Mouse (Mus musculus): ENCODE data around the gene Klk1b1. TPM values are rescaled to one million over a fixed set of nuclear protein-coding genes. Genes with fewer than 3 reads are reported as not detected.

The Klk1b1 gene
- polyA plus RNA-seq (2015; fragmentation: Nextera tagmentation; extraction: Ambion mirVana): not detected in 2 replicates

DNA sequence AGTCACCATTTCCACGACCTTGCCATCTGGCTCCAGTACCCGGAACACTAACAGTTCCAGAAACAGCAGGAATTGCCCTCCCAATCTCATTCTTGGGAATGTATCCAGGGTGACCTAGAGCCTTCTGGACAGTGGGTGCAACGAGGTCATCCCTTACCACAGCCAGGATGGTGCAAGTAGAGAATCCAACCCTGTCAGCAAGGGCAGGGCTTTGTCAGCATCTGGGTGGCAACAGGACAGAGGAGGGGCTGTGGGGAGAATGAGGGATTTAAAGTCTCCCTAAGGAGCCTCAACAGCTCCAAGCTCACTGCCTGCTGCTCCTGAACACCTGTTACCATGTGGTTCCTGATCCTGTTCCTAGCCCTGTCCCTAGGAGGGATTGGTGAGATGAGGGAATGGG, at the start of gene Klk1b1:
Klk1b1 (plus strand) TSS at position 301 of the 400 bp plus-strand sequence.
- ATAC-seq: no peak
- 58% methylated on average over 3 of the region's 3 CpGs for WGBS
- Histone ChIP-seq H3K9me3 (no peaks in the 10 kb centered on the region), H3K4me3 (replicated peaks) (no peak within 1 kb of the TSS), H3K4me2 (replicated peaks) (no peak within 1 kb of the TSS), H3K36me3 (no peaks in the 10 kb centered on the region), H3K4me1 (replicated peaks) (no peaks in the 10 kb centered on the region), H3K27ac (no peak within 1 kb of the TSS), H3K9ac (replicated peaks) (no peak within 1 kb of the TSS), H3K27me3 (no peaks in the 10 kb centered on the region)

DNA sequence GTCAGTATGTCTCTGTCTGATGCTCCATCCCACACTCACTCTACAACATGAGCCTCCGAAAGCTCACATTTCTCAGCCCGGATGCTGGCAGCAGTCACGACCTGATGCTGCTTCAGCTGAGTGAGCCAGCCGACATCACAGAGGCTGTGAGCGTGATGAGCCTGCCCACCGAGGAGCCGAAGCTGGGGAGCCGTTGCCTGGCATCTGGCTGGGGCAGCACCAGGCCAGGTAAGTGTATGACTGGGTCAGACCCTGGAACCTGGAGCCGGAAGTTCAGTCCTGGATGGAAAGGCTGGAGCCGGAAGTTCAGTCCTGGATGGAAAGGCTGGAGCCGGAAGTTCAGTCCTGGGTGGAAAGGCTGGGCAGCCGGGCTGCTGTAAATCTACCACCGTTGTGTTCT, 48.1 kb upstream of the Klk1b1 start:
- no peak overlapping the region for H3K4me3 ChIP-seq (replicated peaks)
- no peak overlapping the region for H3K4me2 ChIP-seq (replicated peaks)
- ATAC-seq: no peak
- H3K27me3 ChIP-seq: no peaks in the 10 kb centered on the region
- H3K9ac ChIP-seq (replicated peaks): no peak overlapping the region
- no peaks in the 10 kb centered on the region for H3K9me3 ChIP-seq
- 90% methylated on average over 13 of the region's 13 CpGs for WGBS
- H3K36me3 ChIP-seq: no peaks in the 10 kb centered on the region
- H3K27ac ChIP-seq: no peak overlapping the region
- no peaks in the 10 kb centered on the region for H3K4me1 ChIP-seq (replicated peaks)

DNA sequence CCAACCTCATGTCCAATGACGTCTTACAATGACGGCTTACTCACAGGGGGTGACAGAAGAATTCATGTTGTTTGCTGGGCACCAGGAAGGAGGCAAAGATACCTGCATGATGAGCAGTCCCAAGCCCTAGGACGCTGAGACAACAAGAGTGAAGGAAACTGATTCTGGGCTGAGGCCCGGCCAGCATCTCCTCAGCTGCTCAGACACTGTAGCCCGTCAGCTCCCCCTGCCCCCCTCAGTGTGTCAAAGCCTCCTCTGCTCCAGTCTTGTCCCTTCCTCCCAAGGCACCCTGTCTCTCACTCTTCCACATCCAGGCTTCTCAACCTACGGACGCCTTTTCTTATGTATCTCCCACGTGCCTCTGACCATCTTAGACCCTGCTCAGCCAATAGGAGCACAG, 47.7 kb upstream of the Klk1b1 start:
- Histone ChIP-seq H3K9me3 (no peaks in the 10 kb centered on the region), H3K4me1 (replicated peaks) (no peaks in the 10 kb centered on the region), H3K36me3 (no peaks in the 10 kb centered on the region), H3K27me3 (no peaks in the 10 kb centered on the region), H3K27ac (no peak overlapping the region), H3K9ac (replicated peaks) (no peak overlapping the region), H3K4me3 (replicated peaks) (no peak overlapping the region), H3K4me2 (replicated peaks) (no peak overlapping the region)
- no peak for ATAC-seq
- WGBS: 80% methylated on average over 8 of the region's 8 CpGs

DNA sequence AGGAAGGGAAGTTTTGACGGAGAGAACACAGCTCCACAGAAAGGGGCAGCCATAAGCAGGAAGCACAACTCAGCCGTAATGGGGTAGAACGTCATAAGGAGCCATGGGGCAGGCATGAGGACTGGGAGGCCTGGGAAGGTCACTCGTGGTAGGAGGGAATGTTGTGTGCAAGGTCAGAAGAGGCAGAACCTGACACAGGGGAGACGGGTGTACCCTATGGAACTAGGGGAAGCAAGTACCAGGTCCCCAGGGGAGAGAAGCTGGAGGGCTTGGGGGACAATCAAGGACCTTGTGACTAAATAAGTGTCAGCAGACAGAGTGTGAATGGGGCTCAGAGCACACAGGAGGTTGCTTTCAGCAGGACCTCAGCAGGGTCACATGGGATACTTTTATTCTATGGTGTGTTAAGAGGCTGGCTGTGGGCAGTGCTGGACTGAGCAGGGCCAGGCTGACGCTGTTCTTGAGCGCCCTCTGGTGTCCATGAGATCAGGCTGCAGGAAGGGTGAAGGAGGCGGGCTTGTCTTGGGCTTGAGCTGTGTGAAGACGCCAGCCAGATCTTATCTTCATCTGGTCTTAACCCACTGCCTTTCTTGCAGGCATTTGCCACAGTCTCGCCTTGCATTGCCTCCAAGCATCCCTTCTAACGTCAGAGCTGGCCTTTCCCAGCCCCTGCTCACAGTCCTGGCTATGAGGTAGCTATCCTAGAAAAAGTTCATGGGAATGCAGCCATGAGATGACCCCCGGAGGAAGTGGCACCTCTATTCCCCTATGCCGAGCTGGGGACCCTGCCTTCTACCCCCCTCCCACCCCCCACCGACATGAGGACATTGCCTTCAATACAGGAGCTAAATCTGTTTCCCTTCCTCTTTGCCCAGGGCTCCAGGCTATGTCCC, 46.7 kb upstream of the Klk1b1 start:
- WGBS: 32% methylated on average over 14 of the region's 14 CpGs
- Histone ChIP-seq H3K9me3 (no peaks in the 10 kb centered on the region), H3K9ac (replicated peaks) (no peak overlapping the region), H3K27me3 (no peaks in the 10 kb centered on the region), H3K36me3 (no peaks in the 10 kb centered on the region), H3K4me3 (replicated peaks) (no peak overlapping the region), H3K4me2 (replicated peaks) (no peak overlapping the region), H3K27ac (no peak overlapping the region), H3K4me1 (replicated peaks) (no peaks in the 10 kb centered on the region)
- peak; percentile 93 for ATAC-seq

DNA sequence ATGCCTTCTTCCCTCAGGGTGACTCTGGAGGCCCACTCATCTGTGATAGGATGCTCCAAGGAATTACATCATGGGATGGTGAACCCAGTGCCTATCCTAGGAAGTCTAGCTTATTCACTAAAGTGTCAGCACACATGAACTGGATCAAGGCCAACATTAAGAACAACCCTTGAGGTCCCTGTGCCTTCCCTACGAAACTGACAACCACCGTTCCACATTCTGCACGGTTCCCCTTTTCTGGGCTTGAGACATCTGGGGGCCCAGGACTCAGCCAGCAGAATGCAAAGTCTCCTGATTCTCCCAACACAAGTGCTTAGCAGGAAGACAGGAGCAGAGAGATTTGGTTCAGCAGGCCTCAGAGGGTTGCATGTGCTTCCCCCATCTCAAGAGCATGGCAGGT, 46.0 kb upstream of the Klk1b1 start:
- no peaks in the 10 kb centered on the region for H3K36me3 ChIP-seq
- no peak overlapping the region for H3K4me2 ChIP-seq (replicated peaks)
- H3K27me3 ChIP-seq: no peaks in the 10 kb centered on the region
- H3K27ac ChIP-seq: no peak overlapping the region
- H3K9me3 ChIP-seq: no peaks in the 10 kb centered on the region
- H3K4me1 ChIP-seq (replicated peaks): no peaks in the 10 kb centered on the region
- WGBS: 89% methylated on average over 3 of the region's 3 CpGs
- H3K4me3 ChIP-seq (replicated peaks): no peak overlapping the region
- no peak for ATAC-seq
- H3K9ac ChIP-seq (replicated peaks): no peak overlapping the region

DNA sequence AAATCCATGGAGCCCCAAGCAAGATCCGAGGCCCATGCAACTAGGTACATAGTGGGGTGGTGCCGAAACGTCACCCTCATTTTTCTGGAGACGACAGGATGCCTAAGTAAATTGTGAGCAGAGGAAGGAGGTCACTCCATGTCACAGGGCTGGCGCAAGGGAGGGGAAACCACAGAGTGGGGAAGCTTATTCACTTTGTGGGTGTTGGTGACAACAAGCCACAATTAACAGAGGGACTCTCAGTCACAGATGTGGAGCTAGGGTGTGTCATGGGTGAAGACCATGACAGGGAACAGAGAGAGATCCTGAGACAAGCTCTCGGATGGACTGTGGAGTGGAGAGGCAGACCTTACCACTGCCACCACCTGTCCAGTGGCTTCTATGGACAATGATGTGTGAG, 45.5 kb upstream of the Klk1b1 start:
- 89% methylated on average over 6 of the region's 6 CpGs for WGBS
- ATAC-seq: no peak
- H3K4me1 ChIP-seq (replicated peaks): no peaks in the 10 kb centered on the region
- H3K4me3 ChIP-seq (replicated peaks): no peak overlapping the region
- no peaks in the 10 kb centered on the region for H3K36me3 ChIP-seq
- no peak overlapping the region for H3K9ac ChIP-seq (replicated peaks)
- no peak overlapping the region for H3K27ac ChIP-seq
- H3K27me3 ChIP-seq: no peaks in the 10 kb centered on the region
- no peaks in the 10 kb centered on the region for H3K9me3 ChIP-seq
- no peak overlapping the region for H3K4me2 ChIP-seq (replicated peaks)

DNA sequence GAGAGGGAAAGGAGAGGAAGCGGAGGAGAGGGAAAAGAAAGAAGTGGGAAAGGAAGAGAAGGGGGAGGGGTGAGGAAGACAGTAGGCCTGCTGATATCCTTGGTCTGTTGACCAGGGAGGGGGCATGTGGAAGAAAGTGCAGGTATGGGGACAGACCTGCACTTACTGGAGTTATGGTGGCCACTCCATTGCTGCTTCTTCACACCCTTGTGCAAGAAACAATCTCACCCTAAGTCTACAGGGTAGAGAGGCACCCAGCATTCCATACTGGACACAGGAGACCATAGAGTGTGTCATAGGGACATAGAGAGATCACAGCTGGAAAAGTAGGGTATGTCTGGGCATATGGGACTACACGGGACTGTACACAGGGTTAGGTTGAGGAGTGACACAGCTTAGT, 44.6 kb upstream of the Klk1b1 start:
- Histone ChIP-seq H3K27ac (no peak overlapping the region), H3K4me1 (replicated peaks) (no peaks in the 10 kb centered on the region), H3K4me2 (replicated peaks) (no peak overlapping the region), H3K4me3 (replicated peaks) (no peak overlapping the region), H3K9ac (replicated peaks) (no peak overlapping the region), H3K36me3 (no peaks in the 10 kb centered on the region), H3K9me3 (no peaks in the 10 kb centered on the region), H3K27me3 (no peaks in the 10 kb centered on the region)
- ATAC-seq: no peak
- WGBS: 82% methylated on average over 2 of the region's 2 CpGs

DNA sequence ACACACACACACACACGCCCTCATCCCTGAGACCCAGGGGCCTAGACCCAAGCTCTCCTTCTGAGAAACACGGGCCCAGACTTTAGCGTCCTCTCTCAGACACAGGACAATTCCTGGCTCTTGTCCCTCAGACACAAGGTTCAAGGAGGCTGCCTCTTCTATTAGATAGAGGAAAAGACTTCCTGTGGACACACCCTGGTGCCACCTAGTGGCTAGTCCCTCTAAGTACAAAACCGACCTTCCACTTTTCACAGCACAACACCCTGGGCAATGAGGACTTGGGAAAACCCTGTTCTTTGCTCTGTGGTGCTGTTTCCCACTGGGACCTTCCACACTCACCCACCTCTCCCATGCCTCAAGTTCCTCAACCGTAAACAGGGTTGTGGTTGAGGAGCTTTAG, 40.6 kb upstream of the Klk1b1 start:
- no peak overlapping the region for H3K4me2 ChIP-seq (replicated peaks)
- no peak overlapping the region for H3K27ac ChIP-seq
- no peaks in the 10 kb centered on the region for H3K27me3 ChIP-seq
- no peaks in the 10 kb centered on the region for H3K4me1 ChIP-seq (replicated peaks)
- no peak overlapping the region for H3K9ac ChIP-seq (replicated peaks)
- no peak overlapping the region for H3K4me3 ChIP-seq (replicated peaks)
- H3K9me3 ChIP-seq: no peaks in the 10 kb centered on the region
- no peak for ATAC-seq
- 59% methylated on average over 5 of the region's 5 CpGs for WGBS
- no peaks in the 10 kb centered on the region for H3K36me3 ChIP-seq

DNA sequence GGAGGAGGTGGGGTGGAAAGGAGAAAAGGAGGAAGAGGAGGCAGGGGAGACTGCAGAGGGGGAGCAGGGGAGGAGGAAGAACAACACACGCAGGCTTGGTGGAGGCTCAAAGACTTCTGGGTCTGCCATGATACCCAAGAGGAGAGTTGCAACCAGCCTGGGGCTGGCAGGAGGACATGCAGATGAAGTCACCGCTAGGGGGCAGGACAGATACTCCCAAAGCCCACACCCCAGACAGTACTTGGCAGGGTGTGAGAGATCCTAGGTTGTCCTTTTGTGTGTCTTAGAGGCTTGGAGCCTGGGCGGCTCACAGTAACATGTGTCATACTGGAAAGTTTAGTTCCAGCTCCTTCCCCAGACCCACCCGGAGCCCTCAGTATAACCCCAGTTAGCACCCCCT, 38.0 kb upstream of the Klk1b1 start:
- 49% methylated on average over 4 of the region's 4 CpGs for WGBS
- H3K4me1 ChIP-seq (replicated peaks): no peaks in the 10 kb centered on the region
- H3K4me2 ChIP-seq (replicated peaks): no peak overlapping the region
- H3K9ac ChIP-seq (replicated peaks): no peak overlapping the region
- H3K4me3 ChIP-seq (replicated peaks): no peak overlapping the region
- no peaks in the 10 kb centered on the region for H3K9me3 ChIP-seq
- H3K27me3 ChIP-seq: no peaks in the 10 kb centered on the region
- 0 out of 2 replicates have a peak, but pooled peaks have one; percentile 20 for ATAC-seq
- no peak overlapping the region for H3K27ac ChIP-seq
- no peaks in the 10 kb centered on the region for H3K36me3 ChIP-seq

DNA sequence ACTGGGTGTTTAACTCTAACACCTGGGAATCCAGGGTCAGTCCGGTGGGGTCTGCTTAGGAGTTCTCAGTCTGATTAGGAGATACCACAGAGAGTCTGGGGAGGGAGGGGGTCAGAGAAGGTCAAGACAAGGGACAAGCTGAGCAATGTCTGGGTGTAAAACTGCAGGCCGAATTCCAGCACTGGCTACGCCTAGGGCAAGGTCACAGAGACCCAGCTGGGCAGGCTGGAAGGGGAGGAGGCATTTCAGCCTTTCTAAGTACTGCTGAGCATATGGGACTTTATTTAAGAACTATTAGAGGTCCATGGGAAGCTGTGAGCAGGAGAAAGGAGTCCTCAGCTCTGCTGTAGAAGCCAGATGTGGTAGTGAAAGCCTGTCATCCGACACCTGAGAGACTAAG, 34.2 kb upstream of the Klk1b1 start:
- Histone ChIP-seq H3K36me3 (no peaks in the 10 kb centered on the region), H3K27me3 (no peaks in the 10 kb centered on the region), H3K9me3 (no peaks in the 10 kb centered on the region), H3K4me3 (replicated peaks) (no peak overlapping the region), H3K9ac (replicated peaks) (no peak overlapping the region), H3K4me2 (replicated peaks) (no peak overlapping the region), H3K4me1 (replicated peaks) (no peaks in the 10 kb centered on the region), H3K27ac (no peak overlapping the region)
- WGBS: 75% methylated on average over 4 of the region's 4 CpGs
- ATAC-seq: no peak

DNA sequence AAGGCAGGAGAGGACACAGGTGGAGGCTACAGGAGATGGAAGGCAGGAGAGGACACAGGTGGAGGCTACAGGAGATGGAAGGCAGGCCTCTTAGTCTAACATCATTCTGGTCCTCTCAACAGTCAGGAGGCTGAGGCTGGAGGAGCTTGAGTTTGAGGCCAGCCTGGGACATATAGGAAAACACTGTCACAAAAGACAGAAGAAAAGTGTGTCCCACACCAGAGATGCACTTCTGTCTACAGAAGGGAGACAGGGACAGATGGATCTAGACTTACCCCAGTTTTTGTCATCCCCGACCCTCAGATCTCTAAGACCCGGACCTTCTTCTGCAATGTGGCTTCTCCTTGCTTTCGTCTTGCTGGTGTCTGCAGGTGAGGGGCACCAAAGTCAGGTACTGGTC, 33.1 kb upstream of the Klk1b1 start, which contains the start of gene Klk15:
Klk15 (plus strand) TSS at position 301 of the 400 bp plus-strand sequence.
- Histone ChIP-seq H3K4me3 (replicated peaks) (no peak within 1 kb of the TSS), H3K4me2 (replicated peaks) (no peak within 1 kb of the TSS), H3K27me3 (no peaks in the 10 kb centered on the region), H3K9ac (replicated peaks) (no peak within 1 kb of the TSS), H3K36me3 (no peaks in the 10 kb centered on the region), H3K4me1 (replicated peaks) (no peaks in the 10 kb centered on the region), H3K27ac (no peak within 1 kb of the TSS), H3K9me3 (no peaks in the 10 kb centered on the region)
- ATAC-seq: no peak
- WGBS: 88% methylated on average over 3 of the region's 3 CpGs

DNA sequence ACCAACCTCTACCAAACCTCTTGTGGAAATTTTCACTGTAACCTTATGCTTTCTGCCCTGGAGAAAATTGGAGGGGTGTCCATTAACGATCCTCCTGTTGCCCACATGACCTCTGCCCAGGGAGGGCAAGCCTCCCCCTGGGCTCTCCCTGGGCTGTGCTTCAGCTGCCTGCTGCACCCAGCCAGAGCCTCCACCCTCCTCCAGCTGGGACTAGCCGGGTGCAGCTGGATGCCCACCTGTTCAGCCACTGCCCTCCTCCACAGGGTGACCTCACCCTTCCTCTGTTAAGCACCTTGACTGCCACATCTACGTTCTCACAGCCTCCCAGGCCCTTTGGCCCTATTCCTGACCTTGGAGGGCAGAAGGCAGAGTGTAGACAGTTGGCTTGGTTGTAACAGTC, 31.8 kb upstream of the Klk1b1 start:
- no peak for ATAC-seq
- no peaks in the 10 kb centered on the region for H3K4me1 ChIP-seq (replicated peaks)
- no peak overlapping the region for H3K27ac ChIP-seq
- no peak overlapping the region for H3K9ac ChIP-seq (replicated peaks)
- WGBS: 64% methylated on average over 3 of the region's 3 CpGs
- H3K9me3 ChIP-seq: no peaks in the 10 kb centered on the region
- no peaks in the 10 kb centered on the region for H3K27me3 ChIP-seq
- no peak overlapping the region for H3K4me3 ChIP-seq (replicated peaks)
- H3K36me3 ChIP-seq: no peaks in the 10 kb centered on the region
- H3K4me2 ChIP-seq (replicated peaks): no peak overlapping the region

DNA sequence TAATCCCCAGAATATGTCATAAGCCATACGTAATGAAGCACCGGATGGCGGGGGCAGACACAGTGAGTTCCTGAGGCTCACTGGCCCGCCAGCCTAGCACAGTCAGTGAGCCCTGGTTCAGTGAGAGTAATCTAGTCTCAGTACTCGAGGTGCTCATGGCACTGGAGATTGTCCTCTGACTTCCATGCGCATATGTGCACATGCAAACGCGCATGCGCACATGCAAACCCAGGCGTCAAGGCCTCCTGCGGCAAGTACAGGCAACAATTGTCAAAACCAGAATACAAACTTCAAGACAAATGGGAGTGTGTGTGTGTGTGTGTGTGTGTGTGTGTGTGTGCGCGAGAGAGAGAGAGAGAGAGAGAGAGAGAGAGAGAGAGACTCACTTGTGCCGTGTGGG, 30.0 kb upstream of the Klk1b1 start:
- H3K9ac ChIP-seq (replicated peaks): no peak overlapping the region
- no peak overlapping the region for H3K27ac ChIP-seq
- H3K4me3 ChIP-seq (replicated peaks): no peak overlapping the region
- no peak overlapping the region for H3K4me2 ChIP-seq (replicated peaks)
- WGBS: 89% methylated on average over 14 of the region's 14 CpGs
- no peak for ATAC-seq
- H3K4me1 ChIP-seq (replicated peaks): no peaks in the 10 kb centered on the region
- no peaks in the 10 kb centered on the region for H3K36me3 ChIP-seq
- no peaks in the 10 kb centered on the region for H3K27me3 ChIP-seq
- no peaks in the 10 kb centered on the region for H3K9me3 ChIP-seq

Data from midbrain, embryonic 13.5 days (tissue).